Mouse (Mus musculus) forebrain, embryonic 11.5 days (tissue): ENCODE results near the gene Loxl3. TPM values are rescaled to one million over a fixed set of nuclear protein-coding genes. Genes with fewer than 3 reads are reported as not detected.

Experiments used
- ATAC-seq: fragments of 200-750 bp; cut with Nextera tagmentation; replicated peaks from 2 replicates; pipeline ENCODE4 v1.8.0; 2017; ENCODE audit warnings: moderate TSS enrichment; ENCODE audit not compliant: low FRiP score
- DNase-seq: peaks from one replicate; pipeline ENCODE4 v3.0.0-alpha.2; 2017; ENCODE audit warnings: low spot score
- H3K27ac ChIP-seq: fragments of 300-500 bp; sonication (generic); 2 replicates; pipeline ENCODE4 v1.5.1; 2014; ENCODE audit warnings: low read depth, low read length
- H3K27me3 ChIP-seq: fragments of 300-500 bp; sonication (generic); 2 replicates; pipeline ENCODE4 v1.6.1; 2014; ENCODE audit warnings: mild to moderate bottlenecking, low read length, mixed read lengths; ENCODE audit not compliant: control insufficient read depth, insufficient read depth
- H3K36me3 ChIP-seq: fragments of 300-500 bp; sonication (generic); 2 replicates; pipeline ENCODE4 v1.6.1; 2014; ENCODE audit warnings: mild to moderate bottlenecking, low read length, moderate library complexity, mixed read lengths; ENCODE audit not compliant: control insufficient read depth, insufficient read depth
- H3K4me1 ChIP-seq: fragments of 300-500 bp; sonication (generic); replicated peaks from 2 replicates; pipeline ENCODE4 v1.6.1; 2014; ENCODE audit warnings: low read length, mixed read lengths; ENCODE audit not compliant: control insufficient read depth, insufficient read depth
- H3K4me2 ChIP-seq: fragments of 300-500 bp; sonication (generic); 2 replicates; pipeline ENCODE4 v1.6.1; 2014; ENCODE audit warnings: low read depth, mild to moderate bottlenecking, low read length, moderate library complexity, mixed read lengths; ENCODE audit not compliant: severe bottlenecking
- H3K4me3 ChIP-seq: fragments of 300-500 bp; sonication (generic); 2 replicates; pipeline ENCODE4 v1.5.1; 2014; ENCODE audit warnings: low read depth, low read length
- H3K9ac ChIP-seq: fragments of 300-500 bp; sonication (generic); 2 replicates; pipeline ENCODE4 v1.6.1; 2014; ENCODE audit warnings: low read length
- H3K9me3 ChIP-seq: fragments of 300-500 bp; sonication (generic); 2 replicates; pipeline ENCODE4 v1.6.1; 2016; ENCODE audit warnings: low read length, mixed read lengths; ENCODE audit not compliant: control insufficient read depth
- WGBS: fragments of 180-500 bp; shearing (Covaris S2); extraction: QIAGEN DNeasy Blood & Tissue Kit; methylation state at CpG from one replicate; pipeline ENCODE4 v1.1.7; 2014; 5-methylcytosine and 5-hydroxymethylcytosine counted together
- polyA plus RNA-seq: library from polyadenylated mRNA; unstranded; fragments of >200 nt; fragmentation: Nextera tagmentation; extraction: Ambion mirVana; gene quantifications from 2 replicates; pipeline ENCODE4 v1.2.1, GENCODE M21; 2014

Gene Loxl3
- polyA plus RNA-seq, 1 experiment from 2014 or later = 9.9 TPM

DNA sequence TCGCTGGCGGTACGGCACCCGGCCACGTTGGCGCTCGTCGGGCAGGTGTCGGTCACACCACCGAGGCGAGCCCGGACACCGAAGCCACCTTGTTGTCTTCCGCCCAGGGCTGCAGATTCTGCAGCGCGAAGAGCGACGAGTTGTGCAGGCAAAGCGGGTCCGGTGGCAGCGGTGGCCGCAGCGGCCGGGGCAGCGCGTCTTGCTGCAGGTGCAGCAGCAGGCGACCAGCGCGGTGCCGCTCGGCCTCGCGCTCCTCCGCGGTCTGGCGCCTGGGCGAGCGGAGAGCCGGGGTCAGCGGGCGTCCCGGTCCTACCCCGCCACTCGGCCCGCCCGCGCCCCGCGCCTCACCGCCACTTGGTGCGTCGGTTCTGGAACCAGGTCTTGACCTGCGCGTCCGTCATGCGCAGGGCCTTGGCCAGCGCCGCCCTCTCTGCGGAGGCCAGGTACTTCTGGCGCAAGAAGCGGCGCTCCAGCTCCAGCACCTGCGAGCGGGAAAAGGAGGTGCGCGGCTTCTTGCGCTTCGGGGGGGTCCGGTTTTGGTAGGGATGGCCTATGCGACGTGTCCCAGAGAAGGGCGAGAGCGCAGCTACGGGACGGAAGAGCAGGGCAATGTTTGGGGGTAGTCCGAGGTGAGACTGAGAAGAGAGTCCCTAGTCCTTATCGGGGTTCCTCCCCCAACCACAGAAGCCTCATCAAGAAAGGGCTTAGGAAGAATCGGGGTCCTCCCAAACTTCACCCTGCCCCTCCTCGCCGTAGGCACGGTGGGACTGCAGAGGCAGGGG lies 34.9 kb downstream of the Loxl3 start:
- peaks cover 96% of the 10 kb centered on the region for H3K27me3 ChIP-seq
- H3K9me3 ChIP-seq = no peaks in the 10 kb centered on the region
- H3K4me2 ChIP-seq = peak overlapping the region; percentile 27; the same call in 1 of the 2 replicates
- no peak overlapping the region for H3K9ac ChIP-seq
- WGBS = under 1% methylated on average over 81 of the region's 81 CpGs
- ATAC-seq (no peak), DNase-seq (peak; percentile 64)
- no peak overlapping the region for H3K4me3 ChIP-seq
- no peaks in the 10 kb centered on the region for H3K36me3 ChIP-seq
- peaks cover 14% of the 10 kb centered on the region; the same call in 1 of the 2 replicates for H3K4me1 ChIP-seq
- H3K27ac ChIP-seq = no peak overlapping the region

DNA sequence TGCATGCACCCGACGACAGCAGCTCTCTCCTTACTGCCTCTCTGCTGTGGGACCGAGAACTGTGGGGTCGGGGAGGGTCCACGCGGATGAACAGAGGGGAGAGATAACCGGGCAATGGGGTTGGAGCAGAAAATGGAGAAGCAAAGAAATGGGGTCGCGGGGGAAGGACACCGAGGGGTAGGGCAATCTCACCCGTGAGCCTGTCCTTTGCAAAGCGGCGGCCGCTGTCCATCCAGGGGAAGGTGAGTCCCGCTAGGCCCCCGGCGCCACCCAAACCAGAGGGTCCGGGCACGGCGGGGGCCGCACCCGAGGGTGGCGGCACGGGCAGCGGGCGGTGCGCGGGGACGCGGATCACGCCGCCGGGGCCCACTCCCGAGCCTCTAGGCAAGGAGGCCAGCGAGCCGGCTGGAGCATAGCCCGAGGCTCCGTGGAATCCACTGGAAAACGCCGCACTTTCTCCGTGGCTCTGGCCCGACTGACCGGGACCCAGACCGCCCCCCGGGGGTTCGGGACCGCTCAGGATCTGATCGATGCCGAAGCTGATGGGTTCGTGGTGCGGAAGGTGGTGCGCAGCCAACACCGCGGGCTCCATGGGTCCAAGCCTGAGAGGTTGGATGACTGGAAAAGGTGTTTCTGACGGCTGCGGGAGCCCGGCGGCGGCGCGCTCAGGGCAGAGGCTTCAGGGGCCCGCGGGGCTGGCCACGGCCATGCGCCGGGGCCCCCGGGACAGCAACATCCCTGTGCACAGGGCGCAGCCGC lies 35.7 kb downstream of the Loxl3 start:
- Histone ChIP-seq H3K36me3 (no peaks in the 10 kb centered on the region), H3K4me2 (peak overlapping the region; percentile 24), H3K9ac (no peak overlapping the region), H3K4me1 (peaks cover 14% of the 10 kb centered on the region; the same call in 1 of the 2 replicates), H3K9me3 (no peaks in the 10 kb centered on the region), H3K4me3 (peak overlapping the region; percentile 6; the same call in 1 of the 2 replicates), H3K27ac (no peak overlapping the region), H3K27me3 (peaks cover 96% of the 10 kb centered on the region)
- DNase-seq = peak; percentile 70
- peak; percentile 32; the same call in 1 of the 2 replicates for ATAC-seq
- under 1% methylated on average over 69 of the region's 69 CpGs for WGBS

DNA sequence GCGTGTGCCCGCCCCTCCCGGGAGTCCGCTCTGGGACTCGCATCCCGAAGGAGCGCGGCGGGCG lies 36.1 kb downstream of the Loxl3 start, which contains the start of gene Tlx2:
Gene Tlx2 (minus strand): TSS at position 47 of the 64 bp plus-strand sequence.
- Histone ChIP-seq H3K4me3 (peak within 1 kb of the TSS; percentile 6; the same call in 1 of the 2 replicates), H3K9ac (no peak within 1 kb of the TSS), H3K27ac (no peak within 1 kb of the TSS), H3K27me3 (peaks cover 92% of the 10 kb centered on the region), H3K9me3 (no peaks in the 10 kb centered on the region), H3K4me2 (peak within 1 kb of the TSS; percentile 24), H3K36me3 (no peaks in the 10 kb centered on the region), H3K4me1 (peaks cover 14% of the 10 kb centered on the region; the same call in 1 of the 2 replicates)
- DNase-seq = no peak
- 0% methylated on average over 10 of the region's 10 CpGs for WGBS
- no peak for ATAC-seq

DNA sequence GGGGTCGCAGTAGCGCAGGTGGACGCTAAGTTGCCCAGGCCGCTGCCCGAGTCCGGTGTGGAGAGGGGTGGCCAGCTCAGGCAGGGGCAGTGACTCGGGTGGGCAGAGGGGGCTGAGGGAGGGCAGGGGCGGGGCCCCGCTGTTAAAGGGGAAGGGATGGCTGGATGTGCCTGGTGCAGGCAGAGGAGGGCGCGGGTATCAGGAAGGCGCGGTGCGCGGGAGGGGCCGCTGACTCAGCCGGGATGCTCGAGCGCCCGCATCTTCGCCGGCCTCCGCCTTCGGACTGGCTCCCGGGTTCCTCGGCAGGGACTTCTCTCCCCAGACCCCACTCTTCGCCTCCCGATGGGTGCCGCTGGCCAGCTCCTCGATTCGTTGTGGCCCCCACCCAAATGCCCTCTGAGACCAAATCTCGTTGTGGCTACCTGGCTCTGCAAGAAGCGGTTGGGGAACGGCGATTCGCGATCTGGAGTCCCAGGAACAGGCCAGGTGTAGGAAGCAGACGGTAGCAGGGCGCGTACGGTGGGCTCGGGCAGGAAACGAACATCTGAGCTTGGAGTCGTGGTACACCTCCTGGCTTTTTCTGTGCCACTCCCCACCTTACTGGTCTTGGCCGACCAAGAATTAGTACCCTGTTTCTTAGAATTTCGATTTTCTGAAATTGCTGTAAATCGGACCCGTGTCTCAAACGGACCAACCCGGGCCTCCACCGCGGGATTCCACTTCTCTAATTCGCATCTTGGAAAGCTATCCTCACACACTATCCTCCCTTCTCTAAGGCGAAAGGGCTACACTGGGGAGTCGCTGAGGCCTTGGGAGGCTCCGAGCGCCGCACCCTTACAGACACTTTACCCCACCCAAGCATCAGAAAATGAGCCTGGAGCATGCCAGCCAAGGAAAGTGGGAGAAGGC lies 36.6 kb downstream of the Loxl3 start:
- ATAC-seq (peak; percentile 42; the same call in 1 of the 2 replicates), DNase-seq (peak; percentile 77)
- peak overlapping the region; percentile 6; the same call in 1 of the 2 replicates for H3K4me3 ChIP-seq
- no peaks in the 10 kb centered on the region for H3K36me3 ChIP-seq
- H3K27ac ChIP-seq = no peak overlapping the region
- H3K9me3 ChIP-seq = no peaks in the 10 kb centered on the region
- H3K9ac ChIP-seq = no peak overlapping the region
- WGBS = under 1% methylated on average over 58 of the region's 58 CpGs
- H3K27me3 ChIP-seq = peaks cover 89% of the 10 kb centered on the region
- H3K4me2 ChIP-seq = peak overlapping the region; percentile 24
- peaks cover 14% of the 10 kb centered on the region; the same call in 1 of the 2 replicates for H3K4me1 ChIP-seq

DNA sequence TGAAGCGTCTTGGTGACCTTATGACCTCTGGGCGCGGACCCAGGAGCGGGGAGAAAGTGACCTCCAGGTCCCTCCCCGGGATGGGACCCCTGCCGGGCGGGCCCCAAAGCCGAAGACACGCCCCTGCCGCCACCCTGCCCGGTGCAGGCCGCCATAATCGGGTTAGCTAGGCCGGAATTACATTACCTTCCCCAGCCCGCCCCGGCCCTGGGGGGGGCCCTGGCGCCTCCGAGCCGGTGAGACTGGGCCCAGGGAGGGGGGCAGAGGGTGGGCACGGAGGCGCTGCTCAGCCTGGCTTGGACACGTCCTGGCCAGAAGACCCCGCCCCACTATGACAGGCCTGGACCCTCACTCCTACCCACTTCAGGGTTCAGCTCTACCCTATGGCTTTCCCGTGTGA lies 37.2 kb downstream of the Loxl3 start:
- WGBS = 2% methylated on average over 23 of the region's 24 CpGs

DNA sequence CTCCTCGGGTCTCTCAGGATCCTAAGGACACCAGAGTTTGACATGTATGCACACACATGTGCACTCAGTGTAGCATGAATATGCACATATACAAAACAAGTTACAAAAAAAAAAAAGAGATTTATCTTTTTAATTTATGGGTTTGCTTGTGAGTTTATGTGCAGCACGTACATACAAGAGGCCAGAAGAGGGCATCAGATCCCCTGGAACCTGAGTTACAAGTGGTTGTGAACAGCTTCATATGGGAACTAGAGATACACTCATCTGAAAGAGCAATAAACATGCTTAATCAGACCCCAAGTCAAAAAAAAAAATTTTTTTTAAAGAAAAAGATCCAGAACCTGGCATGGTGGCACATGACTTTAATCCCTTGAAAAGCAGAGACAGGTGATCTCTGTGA lies 41.0 kb downstream of the Loxl3 start:
- peaks cover 10% of the 10 kb centered on the region; the same call in 1 of the 2 replicates for H3K4me1 ChIP-seq
- ATAC-seq (no peak), DNase-seq (peak; percentile 48)
- no peak overlapping the region for H3K4me3 ChIP-seq
- H3K27ac ChIP-seq = no peak overlapping the region
- 15% methylated on average over 2 of the region's 2 CpGs for WGBS
- H3K9me3 ChIP-seq = no peaks in the 10 kb centered on the region
- no peaks in the 10 kb centered on the region for H3K36me3 ChIP-seq
- no peak overlapping the region for H3K4me2 ChIP-seq
- H3K9ac ChIP-seq = no peak overlapping the region
- H3K27me3 ChIP-seq = peaks cover 56% of the 10 kb centered on the region

More for the DNA sequence above, 37.2 kb downstream of the Loxl3 start:
- H3K4me1 ChIP-seq = peaks cover 14% of the 10 kb centered on the region; the same call in 1 of the 2 replicates
- H3K4me3 ChIP-seq = no peak overlapping the region
- 0 out of 2 replicates have a peak, but pooled peaks have one; percentile 22 for ATAC-seq
- H3K9ac ChIP-seq = no peak overlapping the region
- no peak overlapping the region for H3K4me2 ChIP-seq
- no peaks in the 10 kb centered on the region for H3K9me3 ChIP-seq
- no peak overlapping the region for H3K27ac ChIP-seq
- no peaks in the 10 kb centered on the region for H3K36me3 ChIP-seq
- H3K27me3 ChIP-seq = peaks cover 88% of the 10 kb centered on the region
- no peak for DNase-seq

DNA sequence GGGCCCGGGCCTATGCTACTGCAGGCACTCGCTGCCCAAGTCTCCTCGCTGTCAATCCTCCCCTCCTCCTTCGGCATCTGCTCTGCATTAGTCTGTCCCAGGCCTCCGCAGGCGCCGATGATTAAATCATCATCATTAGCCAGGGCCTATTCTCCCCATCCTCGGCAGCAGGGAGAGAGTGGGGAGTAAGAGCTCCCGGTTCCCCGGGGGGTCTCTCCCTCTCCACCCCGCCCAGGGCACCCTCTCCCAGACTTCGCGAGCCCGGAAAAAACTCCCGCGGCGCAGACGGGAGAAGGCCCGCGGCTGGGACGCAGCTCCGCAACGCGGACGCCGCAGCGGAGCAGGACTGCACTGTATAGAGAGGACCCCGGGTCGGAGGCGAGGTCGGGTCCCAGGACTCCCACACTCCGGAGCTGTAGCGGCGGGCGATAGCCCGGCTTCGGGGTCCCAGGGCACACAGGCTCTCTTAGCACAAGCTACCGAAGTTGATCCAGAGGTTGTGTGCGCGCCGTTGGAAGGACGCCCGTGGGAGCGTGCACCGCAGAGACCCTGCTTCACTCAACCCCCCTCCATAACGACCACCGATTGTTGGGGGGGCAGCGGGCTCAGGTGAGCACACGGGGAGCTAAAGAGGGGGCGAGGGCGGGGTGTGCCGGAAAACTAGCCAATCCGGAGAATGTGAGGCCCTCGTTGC lies 43.8 kb downstream of the Loxl3 start, which contains the start of gene Pcgf1:
Gene Pcgf1 (plus strand): TSS at position 240 of the 694 bp plus-strand sequence.
- Histone ChIP-seq H3K9me3 (no peaks in the 10 kb centered on the region), H3K36me3 (peaks cover 3% of the 10 kb centered on the region; the same call in 1 of the 2 replicates), H3K9ac (peak within 1 kb of the TSS; percentile 78), H3K4me1 (peaks cover 5% of the 10 kb centered on the region; the same call in 1 of the 2 replicates), H3K27me3 (peaks cover 31% of the 10 kb centered on the region), H3K27ac (peak within 1 kb of the TSS; percentile 77), H3K4me3 (peak within 1 kb of the TSS; percentile 71), H3K4me2 (peak within 1 kb of the TSS; percentile 99)
- no peak for DNase-seq
- ATAC-seq = peak; percentile 84
- WGBS = under 1% methylated on average over 52 of the region's 54 CpGs
